Mouse (Mus musculus) stomach, postnatal 0 days (tissue): ENCODE results near the gene Fen1.

Source experiments
- CTCF ChIP-seq: IDR thresholded peaks from 2 replicates; pipeline ENCODE4 v1.5.1; 2016; ENCODE audit warnings: antibody characterized with exemption, low read depth, mild to moderate bottlenecking, moderate library complexity
- EP300 ChIP-seq: optimal IDR thresholded peaks from 2 replicates; pipeline ENCODE3; 2016; ENCODE audit warnings: antibody characterized with exemption

DNA sequence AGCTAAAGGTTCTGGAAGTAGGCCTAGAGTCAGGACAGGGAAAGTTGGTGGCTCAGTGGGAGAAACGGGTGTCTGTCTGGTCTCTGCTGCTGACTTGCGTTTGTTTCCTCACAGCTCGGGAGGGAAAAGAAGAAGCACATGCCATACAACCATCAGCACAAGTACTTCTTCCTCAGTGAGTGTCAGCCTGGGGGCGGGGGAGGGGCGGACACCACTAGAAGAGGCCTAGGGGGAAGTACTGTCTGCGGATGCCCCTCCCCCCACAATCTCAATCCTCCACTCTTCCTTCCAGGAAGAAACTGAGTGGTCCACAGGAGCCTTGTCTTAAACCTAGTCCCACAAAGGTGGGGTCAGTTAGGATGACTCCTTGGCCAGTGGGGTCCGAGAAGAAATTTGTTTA is 12.6 kb downstream of the Fen1 start:
- no peak for TF ChIP-seq CTCF
- TF ChIP-seq EP300 = no peak
